Mouse (Mus musculus) thymus, postnatal 10 days (tissue): ENCODE data around the gene Psg27.
"Not testable (repeated sequence)": the region's sequence is repeated elsewhere in the genome, so short reads cannot be mapped to it uniquely, and the experiment has no call there.

Source experiments
- DNase-seq, 2 experiments: peaks; one replicate each; pipeline ENCODE4 v3.0.0; 2021; ENCODE audit warnings: low spot score in 2 of 2

Gene Psg27

GRCm38 (mm10) chr7:18567205-18567604, at the start of gene Psg27:
Gene Psg27, minus strand, starts transcription at chr7:18567305.
- no peak for DNase-seq

- DNase-seq = not testable (repeated sequence)
These were observed 49.3 kb upstream of the Psg27 start, which contains the start of gene Psg23 for GRCm38 (mm10) chr7:18616401-18616800. Gene Psg23, minus strand, starts transcription at chr7:18616501.

- DNase-seq = no peak
These were observed 7.3 kb downstream of the Psg27 start for GRCm38 (mm10) chr7:18559850-18560249.

DNA sequence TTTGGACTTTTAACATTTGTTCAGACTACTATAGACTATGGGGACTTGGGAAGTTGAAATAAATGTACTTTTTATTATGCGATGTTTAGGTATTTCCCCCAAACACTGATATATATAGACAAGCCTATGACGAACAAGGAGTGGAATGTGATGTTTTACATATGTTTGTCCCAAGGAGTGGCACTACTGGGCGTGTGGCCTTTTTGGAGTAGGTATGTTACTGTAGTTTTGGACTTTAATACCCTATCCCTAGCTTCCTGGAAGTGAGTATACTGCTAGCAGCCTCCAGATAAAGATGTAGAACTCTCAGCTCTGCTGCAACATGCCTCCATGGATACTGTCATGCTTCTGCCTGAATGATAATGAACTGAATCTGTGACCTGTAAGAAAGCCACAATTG, 11.4 kb downstream of the Psg27 start:
- DNase-seq = not testable (repeated sequence)

DNA sequence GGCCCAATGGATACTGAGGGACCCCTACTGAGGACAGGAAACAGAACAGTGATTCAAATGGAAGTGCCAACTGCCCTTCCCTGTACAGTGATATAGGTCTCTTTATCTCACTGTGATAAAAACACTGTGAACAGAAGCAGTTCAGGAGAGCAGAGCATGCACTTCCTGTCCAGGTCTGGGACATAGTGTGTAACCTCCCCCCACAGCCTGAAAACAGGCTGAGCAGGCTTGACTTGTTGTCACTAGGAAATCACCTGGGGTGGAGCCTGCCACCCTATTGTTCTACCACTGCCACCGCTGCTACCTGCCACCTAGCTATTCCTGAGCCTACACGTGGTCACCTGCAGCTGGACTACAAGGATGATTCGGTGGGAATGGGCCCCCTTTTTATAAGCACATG, 33.7 kb downstream of the Psg27 start:
- no peak for DNase-seq

- no peak for DNase-seq
These were observed 34.9 kb downstream of the Psg27 start, which contains the start of gene Psg25 for GRCm38 (mm10) chr7:18532169-18532568. Gene Psg25, minus strand, starts transcription at chr7:18532269.

DNA sequence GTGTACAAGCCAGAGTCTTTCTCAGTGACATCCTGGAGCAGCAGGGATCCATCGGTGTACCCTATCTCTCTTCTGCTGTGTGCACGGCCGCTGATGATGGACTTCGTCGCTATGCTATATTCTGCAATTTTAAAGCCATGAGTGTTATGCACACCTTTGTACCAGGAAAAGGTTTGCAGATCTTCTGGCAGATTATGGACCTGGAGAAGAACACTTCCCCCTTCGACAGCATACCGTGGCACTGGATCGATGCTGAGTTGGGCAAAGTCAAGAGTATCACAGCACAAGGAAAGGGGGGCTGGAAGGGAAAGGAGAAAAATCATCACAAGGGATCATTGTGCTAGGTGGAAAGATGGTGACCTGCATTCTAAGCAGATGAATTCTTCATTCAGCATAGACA, 42.4 kb downstream of the Psg27 start:
- DNase-seq = no peak

- DNase-seq = not testable (repeated sequence)
These were observed 54.3 kb downstream of the Psg27 start for GRCm38 (mm10) chr7:18512848-18513247.

- not testable (repeated sequence) for DNase-seq
These were observed 54.7 kb downstream of the Psg27 start for GRCm38 (mm10) chr7:18512417-18512816.

- DNase-seq = no peak
These were observed 55.6 kb downstream of the Psg27 start for GRCm38 (mm10) chr7:18511479-18511878.
